Mouse (Mus musculus) heart, postnatal 0 days (tissue): ENCODE data around the gene Ugt1a10. TPM values are rescaled to one million over a fixed set of nuclear protein-coding genes. Genes with fewer than 3 reads are reported as not detected.

Experiments used
- ATAC-seq: fragments of 200-750 bp; cut with Nextera tagmentation; 2 replicates; pipeline ENCODE4 v1.8.0; 2017; ENCODE audit warnings: low read depth, moderate number of reproducible peaks, moderate library complexity; ENCODE audit not compliant: insufficient read depth
- DNase-seq: peaks from one replicate; pipeline ENCODE4 v3.0.0-alpha.2; 2016; ENCODE audit warnings: low spot score
- H3K27ac ChIP-seq: fragments of 300-500 bp; sonication (generic); 2 replicates; pipeline ENCODE4 v1.5.1; 2014; ENCODE audit warnings: low read depth, mild to moderate bottlenecking
- H3K27me3 ChIP-seq: fragments of 300-500 bp; sonication (generic); 2 replicates; pipeline ENCODE4 v1.6.1; 2014; ENCODE audit warnings: low read length, mixed read lengths; ENCODE audit not compliant: control insufficient read depth, insufficient read depth
- H3K36me3 ChIP-seq: fragments of 300-500 bp; sonication (generic); replicated peaks from 2 replicates; pipeline ENCODE4 v1.6.1; 2014; ENCODE audit warnings: low read length, mixed read lengths; ENCODE audit not compliant: control insufficient read depth, insufficient read depth
- H3K4me1 ChIP-seq: fragments of 300-500 bp; sonication (generic); 2 replicates; pipeline ENCODE4 v1.6.1; 2014; ENCODE audit warnings: antibody characterized with exemption; ENCODE audit not compliant: control insufficient read depth, insufficient read depth
- H3K4me2 ChIP-seq: fragments of 300-500 bp; sonication (generic); 2 replicates; pipeline ENCODE4 v1.6.1; 2014; ENCODE audit warnings: low read depth, mild to moderate bottlenecking, low read length, moderate library complexity
- H3K4me3 ChIP-seq: fragments of 300-500 bp; sonication (generic); 2 replicates; pipeline ENCODE4 v1.5.1; 2014; ENCODE audit warnings: low read depth, low read length
- H3K9ac ChIP-seq: fragments of 300-500 bp; sonication (generic); replicated peaks from 2 replicates; pipeline ENCODE4 v1.6.1; 2014; ENCODE audit warnings: low read depth, low read length, mixed read lengths
- H3K9me3 ChIP-seq: fragments of 300-500 bp; sonication (generic); replicated peaks from 2 replicates; pipeline ENCODE4 v1.6.1; 2016; ENCODE audit warnings: low read length; ENCODE audit not compliant: control insufficient read depth
- CTCF ChIP-seq: IDR thresholded peaks from 2 replicates; pipeline ENCODE4 v1.5.1; 2016; ENCODE audit warnings: antibody characterized with exemption, control low read depth, low read depth
- EP300 ChIP-seq: IDR thresholded peaks from 2 replicates; pipeline ENCODE4 v1.6.1; 2016; ENCODE audit warnings: antibody characterized with exemption, low read depth
- WGBS: fragments of 180-500 bp; shearing (Covaris S2); extraction: QIAGEN DNeasy Blood & Tissue Kit; methylation state at CpG from one replicate; pipeline ENCODE4 v1.1.7; 2014; 5-methylcytosine and 5-hydroxymethylcytosine counted together
- polyA plus RNA-seq: library from polyadenylated mRNA; unstranded; fragments of >200 nt; fragmentation: Nextera tagmentation; extraction: Ambion mirVana; gene quantifications from 2 replicates; pipeline ENCODE4 v1.2.1, GENCODE M21; 2015
- total RNA-seq: library from RNA; depleted of rRNA; stranded (reverse); fragments of >200 nt; gene quantifications from 2 replicates; pipeline ENCODE4 v1.2.3, GENCODE M21; 2014; ENCODE audit warnings: low replicate concordance

The Ugt1a10 gene
- total and polyA plus RNA-seq, 2 experiments from 2014 or later, result not detected

DNA sequence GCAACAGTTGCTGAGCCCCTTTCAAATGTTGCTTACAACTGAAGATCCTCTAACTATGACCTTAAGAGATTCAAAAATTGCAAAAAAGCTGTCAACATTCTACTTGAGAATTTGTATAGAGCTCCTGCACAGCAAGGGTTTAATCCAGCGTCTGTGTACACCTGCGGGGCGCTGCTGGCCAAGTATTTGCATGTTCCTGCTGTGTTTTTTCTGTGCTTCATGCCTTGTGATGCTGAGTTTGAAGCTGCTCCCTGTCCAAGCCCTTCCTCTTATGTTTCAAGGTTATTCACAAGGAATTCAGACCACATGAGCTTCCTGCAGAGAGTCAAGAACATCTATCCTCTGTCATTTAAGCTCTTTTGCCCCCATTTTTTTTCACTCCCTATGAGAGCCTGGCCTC is 136.9 kb downstream of the Ugt1a10 start:
- TF ChIP-seq EP300, result no peak
- no peak for TF ChIP-seq CTCF
- H3K27ac ChIP-seq, result no peak overlapping the region
- H3K27me3 ChIP-seq, result no peaks in the 10 kb centered on the region
- ATAC-seq, result no peak
- WGBS, result 65% methylated on average over 3 of the region's 3 CpGs
- no peak overlapping the region for H3K4me2 ChIP-seq
- DNase-seq, result no peak
- H3K9ac ChIP-seq, result no peak overlapping the region
- H3K4me1 ChIP-seq, result no peaks in the 10 kb centered on the region
- H3K36me3 ChIP-seq, result no peaks in the 10 kb centered on the region
- H3K9me3 ChIP-seq, result no peaks in the 10 kb centered on the region
- no peak overlapping the region for H3K4me3 ChIP-seq

- Histone ChIP-seq H3K9ac (no peak overlapping the region), H3K36me3 (no peaks in the 10 kb centered on the region), H3K27me3 (no peaks in the 10 kb centered on the region), H3K27ac (no peak overlapping the region), H3K4me3 (no peak overlapping the region), H3K4me1 (no peaks in the 10 kb centered on the region), H3K9me3 (no peaks in the 10 kb centered on the region), H3K4me2 (no peak overlapping the region)
- DNase-seq, result no peak
- TF ChIP-seq CTCF (no peak), EP300 (no peak)
- WGBS, result 83% methylated on average over 1 of the region's 1 CpGs
- no peak for ATAC-seq
These were observed 140.5 kb downstream of the Ugt1a10 start for GRCm38 (mm10) chr1:88195687-88196086.

GRCm38 (mm10) chr1:88197443-88197842 is 142.3 kb downstream of the Ugt1a10 start:
- no peak overlapping the region for H3K4me3 ChIP-seq
- H3K27ac ChIP-seq, result no peak overlapping the region
- TF ChIP-seq EP300 (no peak), CTCF (no peak)
- 68% methylated on average over 3 of the region's 3 CpGs for WGBS
- no peak for DNase-seq
- ATAC-seq, result no peak
- no peaks in the 10 kb centered on the region for H3K27me3 ChIP-seq
- H3K9ac ChIP-seq, result no peak overlapping the region
- no peaks in the 10 kb centered on the region for H3K36me3 ChIP-seq
- no peaks in the 10 kb centered on the region for H3K4me1 ChIP-seq
- no peaks in the 10 kb centered on the region for H3K9me3 ChIP-seq
- H3K4me2 ChIP-seq, result no peak overlapping the region

- no peak for TF ChIP-seq CTCF
- no peak for TF ChIP-seq EP300
- no peak overlapping the region for H3K4me2 ChIP-seq
- H3K36me3 ChIP-seq, result no peaks in the 10 kb centered on the region
- DNase-seq (no peak), ATAC-seq (no peak)
- WGBS, result 46% methylated on average over 2 of the region's 2 CpGs
- no peaks in the 10 kb centered on the region for H3K27me3 ChIP-seq
- H3K4me1 ChIP-seq, result no peaks in the 10 kb centered on the region
- no peak overlapping the region for H3K27ac ChIP-seq
- H3K9ac ChIP-seq, result no peak overlapping the region
- H3K4me3 ChIP-seq, result no peak overlapping the region
- no peaks in the 10 kb centered on the region; the same call in 1 of the 2 replicates for H3K9me3 ChIP-seq
These were observed 144.8 kb downstream of the Ugt1a10 start for GRCm38 (mm10) chr1:88199996-88200395.

GRCm38 (mm10) chr1:88200456-88200855 is 145.3 kb downstream of the Ugt1a10 start, which contains the start of gene Ugt1a2:
Gene Ugt1a2 (plus strand): TSS chr1:88200601.
- TF ChIP-seq CTCF (no peak), EP300 (no peak)
- no peaks in the 10 kb centered on the region for H3K27me3 ChIP-seq
- DNase-seq, result no peak
- H3K27ac ChIP-seq, result no peak within 1 kb of the TSS
- no peaks in the 10 kb centered on the region; the same call in 1 of the 2 replicates for H3K9me3 ChIP-seq
- H3K4me3 ChIP-seq, result no peak within 1 kb of the TSS
- no peak within 1 kb of the TSS for H3K9ac ChIP-seq
- H3K4me1 ChIP-seq, result 0 out of 2 replicates have a peak, but pooled peaks cover 4% of the 10 kb centered on the region
- WGBS, result 69% methylated on average over 7 of the region's 7 CpGs
- H3K4me2 ChIP-seq, result no peak within 1 kb of the TSS
- no peak for ATAC-seq
- no peaks in the 10 kb centered on the region for H3K36me3 ChIP-seq

DNA sequence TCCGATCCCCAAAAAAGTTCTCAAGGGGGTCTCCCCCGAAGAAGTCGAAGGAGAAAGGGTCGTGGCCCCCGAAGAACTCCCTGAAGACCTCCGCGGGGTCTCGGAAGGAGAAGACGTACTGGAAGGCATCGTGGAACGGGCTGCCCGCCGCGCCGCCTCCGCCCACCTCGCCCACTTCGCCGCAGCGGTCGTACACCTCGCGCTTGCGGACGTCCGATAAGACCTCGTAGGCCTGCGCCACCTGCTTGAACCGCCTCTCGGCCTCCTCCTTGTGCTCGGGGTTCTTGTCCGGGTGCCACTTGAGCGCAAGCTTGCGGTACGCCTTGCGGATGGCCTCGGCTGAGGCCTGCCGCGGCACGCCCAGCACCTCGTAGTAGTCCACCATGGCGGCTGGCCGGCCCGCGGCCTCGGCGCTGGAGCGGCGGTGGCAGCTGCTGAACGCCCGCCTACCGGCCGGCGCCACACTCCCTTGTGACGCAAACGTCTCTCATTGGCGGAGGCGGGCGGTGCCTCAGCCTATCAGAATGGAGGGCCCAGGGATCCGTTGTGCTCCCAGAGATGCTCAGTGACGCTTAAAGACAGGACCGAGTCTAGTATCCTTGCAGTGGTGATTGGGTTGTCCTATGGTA is 150.2 kb downstream of the Ugt1a10 start, which contains the start of gene Dnajb3:
Gene Dnajb3 (minus strand): TSS at position 489 of the 629 bp plus-strand sequence.
- no peaks in the 10 kb centered on the region for H3K36me3 ChIP-seq
- DNase-seq, result no peak

More for the DNA sequence above, 150.2 kb downstream of the Ugt1a10 start, which contains the start of gene Dnajb3:
- no peak within 1 kb of the TSS for H3K27ac ChIP-seq
- no peaks in the 10 kb centered on the region for H3K27me3 ChIP-seq
- ATAC-seq, result peak; percentile 97
- peak within 1 kb of the TSS; percentile 72 for H3K4me2 ChIP-seq
- peak within 1 kb of the TSS; percentile 50 for H3K9ac ChIP-seq
- TF ChIP-seq EP300, result no peak
- TF ChIP-seq CTCF, result no peak
- 0 out of 2 replicates have a peak, but pooled peaks cover 4% of the 10 kb centered on the region for H3K4me1 ChIP-seq
- peak within 1 kb of the TSS; percentile 46 for H3K4me3 ChIP-seq
- 8% methylated on average over 52 of the region's 62 CpGs for WGBS
- H3K9me3 ChIP-seq, result no peaks in the 10 kb centered on the region; the same call in 1 of the 2 replicates
